Mouse (Mus musculus) CH12.LX (cell line): ENCODE results near the gene Rbms2.

ENCODE experiments used
- CTCF ChIP-seq, 2 experiments: IDR thresholded peaks in 1 of 2; conservative IDR thresholded peaks in 1 of 2; 2 replicates each; pipeline ENCODE4 v1.5.1; 2011 to 2012; ENCODE audit warnings: low read depth in 2 of 2, low read length in 2 of 2, improper control_type of control experiment in 1 of 2, inconsistent platforms in 1 of 2, mild to moderate bottlenecking in 1 of 2, moderate library complexity in 1 of 2
- E2F4 ChIP-seq: IDR thresholded peaks from 2 replicates; pipeline ENCODE4 v1.6.1; 2011; ENCODE audit warnings: low read depth, low read length, improper control_type of control experiment; ENCODE audit not compliant: insufficient replicate concordance
- EP300 ChIP-seq: IDR thresholded peaks from 2 replicates; pipeline ENCODE4 v1.6.1; 2011; ENCODE audit warnings: low read length, improper control_type of control experiment
- HCFC1 ChIP-seq: IDR thresholded peaks from 2 replicates; pipeline ENCODE4 v1.6.1; 2012; ENCODE audit warnings: low read depth, mild to moderate bottlenecking, inconsistent platforms, low read length, improper control_type of control experiment
- MAX ChIP-seq: IDR thresholded peaks from 2 replicates; pipeline ENCODE4 v1.6.1; 2011; ENCODE audit warnings: low read length, improper control_type of control experiment
- NELFE ChIP-seq: IDR thresholded peaks from 2 replicates; pipeline ENCODE4 v1.6.1; 2011; ENCODE audit warnings: low read depth, low read length, improper control_type of control experiment
- NRF1 ChIP-seq: IDR thresholded peaks from 2 replicates; pipeline ENCODE4 v1.6.1; 2014; ENCODE audit warnings: low read depth, mild to moderate bottlenecking, inconsistent platforms, low read length, improper control_type of control experiment, moderate library complexity
- POLR2A ChIP-seq: IDR thresholded peaks from 2 replicates; pipeline ENCODE4 v1.6.1; 2011; ENCODE audit warnings: low read depth, mild to moderate bottlenecking, improper control_type of control experiment, low read length
- TCF12 ChIP-seq: IDR thresholded peaks from 2 replicates; pipeline ENCODE4 v1.6.1; 2014; ENCODE audit warnings: low read depth, mild to moderate bottlenecking, inconsistent platforms, low read length, improper control_type of control experiment
- USF1 ChIP-seq: IDR thresholded peaks from 2 replicates; pipeline ENCODE4 v1.6.1; 2014; ENCODE audit warnings: low read depth, mild to moderate bottlenecking, inconsistent platforms, low read length, improper control_type of control experiment
- ZC3H11A ChIP-seq: IDR thresholded peaks from 2 replicates; pipeline ENCODE4 v1.6.1; 2012; ENCODE audit warnings: low read depth, mild to moderate bottlenecking, inconsistent platforms, low read length, improper control_type of control experiment
- ZKSCAN1 ChIP-seq: IDR thresholded peaks from 2 replicates; pipeline ENCODE4 v1.6.1; 2012; ENCODE audit warnings: low read depth, inconsistent platforms, low read length, improper control_type of control experiment, borderline replicate concordance

- TF ChIP-seq E2F4 (no peak), POLR2A (no peak), MAX (no peak), ZC3H11A (no peak), HCFC1 (no peak), CTCF (conservative IDR thresholded peaks at IDR 0.05 in 1 of 2, IDR thresholded peaks at IDR 0.05 in 1 of 2; ENCODE audit: low read depth in 2 of 2, low read length in 2 of 2) (peak in 1 of 2 experiments; percentile 9; a peak in 1 of 4 replicates), USF1 (no peak), ZKSCAN1 (no peak), TCF12 (no peak), EP300 (no peak), NRF1 (no peak), NELFE (no peak)
Observed at GRCm38 (mm10) chr10:128221533-128222286, 41.6 kb upstream of the Rbms2 start.
